Mouse (Mus musculus): ENCODE results near the gene Ccdc24.

- TF ChIP-seq CTCF (IDR thresholded peaks at IDR 0.05; ENCODE audit: control insufficient read depth, insufficient read depth, low read length) = no peak
- TF ChIP-seq POLR2A (IDR thresholded peaks at IDR 0.05; ENCODE audit: borderline replicate concordance, control insufficient read depth, low read depth, low read length) = no peak
Observed at GRCm38 (mm10) chr4:117830801-117831200, 41.6 kb downstream of the Ccdc24 start.
